Mouse (Mus musculus) sigmoid colon, adult 10 weeks (tissue): Measurements from ENCODE around the gene Elp1. TPM values are rescaled to one million over a fixed set of nuclear protein-coding genes. Genes with fewer than 3 reads are reported as not detected.

Experiments used
- polyA plus RNA-seq: library from polyadenylated mRNA; stranded (reverse); fragments of 350-450 nt; fragmentation: Illumina TruSeq; extraction: RNeasy Lipid Tissue Mini Kit (QIAGEN cat#74804); gene quantifications from one replicate; pipeline ENCODE4 v1.2.3, GENCODE M21; 2014; ENCODE audit warnings: low read depth, low replicate concordance

Gene Elp1
- polyA plus RNA-seq, result 28.1 TPM

DNA sequence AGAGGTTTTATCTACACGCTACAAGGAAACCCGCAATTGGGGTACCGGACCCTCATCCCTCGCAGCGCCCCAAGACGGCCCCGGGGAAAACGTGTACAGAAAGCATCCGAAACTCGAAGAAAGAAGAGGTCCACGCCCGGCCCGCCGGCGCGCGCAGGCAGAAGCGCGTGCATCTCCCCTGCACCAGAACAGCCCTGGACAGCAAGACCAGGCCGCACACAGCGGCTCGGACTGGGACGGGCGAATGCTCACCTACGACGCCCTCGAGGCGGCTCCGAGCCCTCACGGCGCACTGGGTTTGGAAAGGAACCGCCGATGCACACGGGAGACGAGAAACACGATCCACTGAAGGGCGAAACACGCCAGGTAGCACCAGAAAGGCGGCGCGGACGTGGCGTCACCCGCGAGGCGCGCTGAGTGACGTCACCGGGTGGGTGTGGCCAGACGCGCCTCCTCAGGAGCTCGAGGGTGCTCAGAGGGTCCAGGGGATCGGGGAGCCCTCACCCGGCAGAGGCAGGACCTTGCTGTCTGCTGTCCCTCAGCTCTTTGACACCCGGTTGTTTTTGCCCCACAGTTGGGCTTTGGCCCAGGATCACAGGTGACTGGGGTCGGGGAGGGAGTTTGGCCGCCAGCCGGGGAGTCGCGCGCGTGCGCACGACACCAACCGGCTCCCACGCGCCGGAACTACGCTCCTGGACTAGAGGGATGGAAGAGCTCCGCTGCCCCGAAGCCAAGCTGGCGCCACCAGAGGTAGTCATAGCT is at the start of gene Elp1, which contains the start of gene Fam206a:
Elp1 (minus strand) TSS at position 425 of the 762 bp plus-strand sequence.
Fam206a (plus strand) TSS at position 439 of the 762 bp plus-strand sequence.

GRCm38 (mm10) chr4:56743363-56744195 is 58.6 kb downstream of the Elp1 start, which contains the start of gene Actl7a:
Actl7a (plus strand) TSS chr4:56743413.

DNA sequence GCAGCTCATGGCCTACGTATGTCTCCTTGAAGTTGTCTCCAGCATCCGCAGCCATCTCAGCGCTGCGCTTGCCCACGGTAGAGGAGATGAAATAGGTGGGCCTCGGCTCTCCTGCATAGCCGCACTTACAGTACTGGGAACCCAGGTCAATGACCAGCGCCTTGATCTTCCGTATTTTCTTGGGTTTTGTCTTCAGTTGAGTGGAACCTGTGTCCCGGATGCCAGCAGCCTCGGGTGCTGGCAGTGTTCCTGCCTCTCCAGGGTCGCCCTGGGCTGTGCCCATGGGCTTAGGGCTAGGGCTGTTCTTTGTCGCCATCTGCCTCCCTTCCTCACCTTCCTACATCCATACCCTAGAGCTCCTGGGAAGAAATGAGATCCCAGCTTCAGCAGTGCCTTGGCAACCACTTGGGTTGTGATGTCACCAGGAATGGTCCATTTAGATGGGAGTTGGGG is 61.1 kb downstream of the Elp1 start, which contains the start of gene Actl7b:
Actl7b (minus strand) TSS at position 403 of the 453 bp plus-strand sequence.

DNA sequence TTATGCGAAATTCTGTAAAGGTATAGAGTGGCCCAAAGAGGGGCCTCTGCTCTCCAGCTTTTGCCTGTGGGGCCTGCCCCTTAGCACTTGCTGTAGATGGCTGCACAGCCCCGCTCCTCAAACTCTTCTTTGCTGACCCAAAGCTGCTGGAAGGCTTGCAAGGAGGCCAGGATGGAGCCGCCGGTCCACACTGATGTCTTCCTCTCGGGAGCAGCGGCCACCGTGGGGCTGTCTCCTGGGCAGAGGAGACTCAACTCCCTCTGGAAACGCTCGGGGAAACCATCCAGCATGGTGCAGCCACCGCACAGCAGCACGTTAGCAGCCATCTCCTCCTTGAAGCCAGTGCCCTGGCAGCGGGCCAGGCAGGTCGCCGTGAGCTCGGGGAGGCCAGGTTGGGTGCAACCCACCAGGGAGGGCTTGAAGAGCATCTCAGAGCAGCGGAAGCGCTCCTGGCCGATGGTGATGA is 62.1 kb downstream of the Elp1 start, which contains the start of gene Gm26657:
Gm26657 (plus strand) TSS at position 51 of the 466 bp plus-strand sequence.

Other genes starting within 250 kb of the Elp1 start
- gene Gm26657, start 62.3 kb downstream of the Elp1 start, polyA plus RNA-seq, result not detected
- gene Actl7b, start 60.9 kb downstream of the Elp1 start, polyA plus RNA-seq, result not detected
- gene Actl7a, start 58.9 kb downstream of the Elp1 start, polyA plus RNA-seq, result not detected
- 16.8 TPM for gene Fam206a, start within 50 bp of the Elp1 start, polyA plus RNA-seq
- 28.0 TPM for gene Ctnnal1, start 62.9 kb upstream of the Elp1 start, polyA plus RNA-seq
- 37.6 TPM for gene Tmem245, start 145.1 kb upstream of the Elp1 start, polyA plus RNA-seq
- gene Frrs1l, start 188.1 kb upstream of the Elp1 start, polyA plus RNA-seq, result 1.3 TPM